Mouse (Mus musculus): ENCODE data around the gene Mfsd2a.

GRCm38 (mm10) chr4:122933051-122933591 is 27.9 kb downstream of the Mfsd2a start:
- no peak for TF ChIP-seq CTCF (IDR thresholded peaks at IDR 0.05; ENCODE audit: low read depth)
- no peak for TF ChIP-seq EP300 (optimal IDR thresholded peaks at IDR 0.05)
